Mouse (Mus musculus) cerebellum, adult 8-10 months (tissue): Measurements from ENCODE around the gene 2310079G19Rik.
A peak's percentile ranks its signal among the peaks of the same experiment; 100 is the strongest.

ENCODE experiments used
- DNase-seq: peaks from one replicate; pipeline ENCODE4 v3.0.0; 2022

2310079G19Rik gene

DNA sequence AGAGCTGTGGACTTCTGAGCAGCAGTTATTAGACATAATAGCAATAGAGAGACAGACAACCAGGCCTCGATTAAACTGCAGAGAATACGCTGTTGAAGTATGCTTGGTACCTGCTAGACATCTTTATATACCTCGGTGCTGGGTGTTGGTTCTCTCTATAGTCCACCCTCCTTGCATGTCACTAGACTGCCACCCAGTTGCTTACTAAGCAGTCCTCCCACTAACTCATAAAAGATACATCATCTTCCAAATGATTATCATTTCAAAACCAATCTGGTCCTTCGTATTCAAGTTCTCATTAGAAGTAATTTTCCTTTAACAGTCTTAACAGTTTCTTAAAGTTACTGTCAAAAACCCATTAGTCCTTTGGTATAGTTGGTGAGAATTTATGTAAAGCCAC, at the start of gene 2310079G19Rik:
2310079G19Rik (minus strand) TSS at position 101 of the 400 bp plus-strand sequence.
- DNase-seq: no peak

DNA sequence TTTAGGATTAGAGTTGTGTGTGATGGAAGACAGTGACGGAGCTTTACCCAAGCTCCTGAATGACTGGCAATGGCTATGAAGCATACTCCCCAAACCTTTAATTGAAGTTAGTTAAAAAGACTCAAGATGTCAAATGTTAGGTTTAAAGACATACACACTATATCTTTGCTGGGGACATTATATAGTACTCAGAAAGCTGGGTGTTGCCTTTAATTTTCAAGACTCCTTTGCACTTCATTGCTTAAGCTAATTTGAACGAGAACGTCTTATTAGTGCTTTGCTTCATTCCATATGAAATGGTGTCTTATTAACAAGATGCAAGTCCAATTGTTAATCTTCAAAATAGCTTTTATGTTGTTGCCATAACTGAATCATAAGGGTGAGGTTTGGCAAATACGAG, 44.1 kb upstream of the 2310079G19Rik start, which contains the start of gene Krtap27-1:
Krtap27-1 (minus strand) TSS at position 101 of the 400 bp plus-strand sequence.
- DNase-seq: no peak

DNA sequence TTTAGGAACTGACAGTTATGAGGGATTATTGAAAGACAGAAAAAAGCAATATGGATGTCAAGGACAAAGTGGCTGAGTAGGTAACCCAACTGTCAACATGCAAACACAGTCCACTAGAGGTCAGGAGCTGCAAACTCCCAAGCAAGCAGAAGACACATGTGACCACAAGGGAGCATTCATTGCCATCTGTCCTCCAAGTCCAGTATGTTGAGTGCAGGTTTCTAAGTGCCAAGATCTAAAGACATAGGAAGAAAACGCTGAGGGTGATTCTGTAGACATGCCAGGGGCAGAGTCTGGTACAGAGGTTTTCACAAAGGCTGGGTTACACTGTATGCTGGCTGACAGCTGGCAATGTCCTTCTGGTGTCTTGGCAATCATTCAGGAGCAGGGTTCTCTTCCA, 30.0 kb upstream of the 2310079G19Rik start:
- peak; percentile 1 for DNase-seq

DNA sequence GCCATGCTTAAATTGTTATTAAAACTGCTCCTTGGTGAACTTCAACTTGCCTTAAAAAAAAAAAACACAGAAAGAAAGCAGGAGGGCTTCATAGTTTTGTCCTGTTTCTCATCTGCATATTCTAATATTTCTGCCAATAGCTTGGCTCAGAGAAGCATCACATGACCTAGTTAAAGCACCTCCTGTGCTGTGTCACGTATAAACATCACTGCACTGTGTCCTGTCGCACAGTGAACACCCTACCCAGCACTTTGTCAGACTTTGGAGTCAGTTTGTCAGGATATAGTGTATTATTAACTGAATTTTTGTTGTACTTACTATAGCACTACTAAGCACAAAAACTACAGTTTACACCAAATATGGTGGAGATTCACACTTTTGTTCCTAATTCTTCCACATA, 24.5 kb upstream of the 2310079G19Rik start:
- no peak for DNase-seq

DNA sequence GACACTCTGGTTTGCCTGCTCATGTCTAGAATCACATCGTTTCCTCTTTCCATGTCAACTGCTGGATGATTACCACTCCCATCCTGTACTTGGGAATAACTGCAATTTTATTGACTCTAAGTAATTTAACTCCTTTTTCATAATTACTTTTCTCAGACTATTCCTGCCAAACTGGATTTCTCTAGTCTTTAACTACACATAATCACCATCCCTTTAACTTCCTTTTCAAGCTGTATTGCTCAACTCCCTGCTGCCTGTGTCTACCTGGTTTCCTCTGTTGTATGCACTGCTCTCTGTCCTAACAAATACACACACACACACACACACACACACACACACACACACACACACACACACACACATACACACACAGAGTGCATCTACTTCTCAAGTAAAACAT, 23.6 kb upstream of the 2310079G19Rik start:
- DNase-seq: no peak

DNA sequence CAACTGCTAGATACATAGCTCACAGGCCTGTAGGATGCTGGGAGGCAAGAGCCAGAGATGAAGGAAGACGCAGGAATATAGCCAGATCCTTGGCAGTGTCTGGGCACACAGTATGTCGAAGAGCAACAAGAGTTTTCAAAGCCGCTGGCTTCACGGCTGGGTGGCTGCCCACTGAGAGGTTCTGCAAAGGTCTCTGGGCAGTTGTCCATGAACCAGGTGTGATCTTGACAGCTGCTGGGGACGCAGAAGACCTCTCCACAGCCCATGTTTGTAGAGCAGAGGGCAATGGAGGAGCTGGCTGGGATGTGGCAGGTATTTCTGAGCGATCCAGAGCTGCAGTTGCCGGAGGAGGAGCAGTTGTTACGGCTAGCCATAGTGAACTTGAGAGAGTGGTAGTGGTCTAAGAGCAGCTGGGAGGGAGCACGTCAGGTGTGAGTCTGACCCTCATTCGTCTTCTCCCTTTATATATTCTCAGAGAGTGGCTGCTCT, 19.9 kb upstream of the 2310079G19Rik start, which contains the start of gene Krtap26-1:
Krtap26-1 (minus strand) TSS at position 439 of the 489 bp plus-strand sequence.
- no peak for DNase-seq

DNA sequence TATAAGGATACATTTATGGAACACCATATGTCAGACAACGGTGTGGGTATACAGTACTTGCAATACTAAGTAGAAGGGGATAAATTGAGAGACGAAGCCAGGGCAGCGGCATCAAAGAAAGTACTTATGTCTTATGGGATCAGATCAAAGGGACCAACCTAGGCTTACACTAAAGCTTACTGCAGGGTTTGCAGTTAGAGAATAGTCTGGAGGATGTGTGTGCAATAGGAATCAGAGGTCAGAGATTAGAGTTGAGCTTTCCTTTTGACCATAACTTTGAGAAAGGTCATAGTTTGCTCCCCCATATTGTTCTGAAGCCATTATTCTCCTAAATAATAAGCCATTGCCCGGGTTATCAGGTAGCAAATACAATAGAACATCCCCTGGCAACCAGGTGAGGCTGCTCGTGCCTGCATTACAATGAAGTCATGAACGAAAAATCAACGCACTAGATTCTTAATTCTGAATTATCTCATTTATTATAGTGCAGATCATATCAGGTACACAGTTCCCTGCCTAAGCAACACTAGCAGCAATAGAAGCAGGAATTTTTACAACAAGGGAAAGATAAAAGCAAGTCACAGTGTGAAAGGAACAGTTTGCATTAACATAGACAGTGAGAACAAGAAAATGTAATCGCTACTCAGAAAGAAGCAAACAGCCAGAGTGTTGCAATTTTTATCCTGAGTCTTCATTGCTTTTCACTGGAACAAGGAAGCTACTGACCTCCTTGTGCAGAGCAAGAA, 19.1 kb upstream of the 2310079G19Rik start:
- DNase-seq: no peak

DNA sequence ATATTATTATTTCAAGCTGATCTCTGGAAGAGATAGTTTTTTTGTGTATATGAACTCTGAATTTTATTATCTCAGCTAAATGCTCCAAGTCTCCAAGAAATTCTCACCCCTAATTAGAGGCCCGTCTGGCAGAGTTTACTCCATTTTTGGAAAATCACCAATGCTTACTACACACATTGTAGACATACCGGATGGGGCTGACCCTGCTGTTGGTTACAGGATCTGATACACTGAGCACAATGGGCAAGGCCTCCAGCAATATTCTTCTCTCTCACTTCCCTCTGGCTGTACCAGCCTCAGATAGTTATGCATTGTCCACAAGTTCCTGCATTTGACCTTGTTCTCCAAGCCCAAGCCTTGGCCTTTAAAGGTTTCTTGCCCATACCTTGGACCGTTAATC, 12.6 kb upstream of the 2310079G19Rik start:
- DNase-seq: no peak

DNA sequence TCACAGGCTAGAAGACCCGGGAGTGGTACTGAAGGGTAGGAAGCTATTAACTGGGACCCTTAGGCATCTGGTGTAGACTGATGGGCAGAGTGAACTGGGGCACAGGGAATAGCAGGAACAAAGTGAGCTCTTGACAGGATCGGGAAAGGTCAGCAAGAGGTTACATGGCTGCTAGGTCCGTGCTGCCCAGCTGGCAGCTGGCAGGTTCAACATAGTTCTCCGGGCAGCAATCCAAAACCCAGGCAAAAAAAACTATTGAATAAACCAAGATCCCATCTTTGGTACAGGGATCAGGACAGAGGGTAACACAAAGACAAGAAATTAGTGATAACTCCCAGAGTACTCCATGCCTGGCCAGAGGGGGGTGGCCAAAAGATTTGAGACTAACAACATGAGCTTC, 7.7 kb upstream of the 2310079G19Rik start:
- DNase-seq: no peak

DNA sequence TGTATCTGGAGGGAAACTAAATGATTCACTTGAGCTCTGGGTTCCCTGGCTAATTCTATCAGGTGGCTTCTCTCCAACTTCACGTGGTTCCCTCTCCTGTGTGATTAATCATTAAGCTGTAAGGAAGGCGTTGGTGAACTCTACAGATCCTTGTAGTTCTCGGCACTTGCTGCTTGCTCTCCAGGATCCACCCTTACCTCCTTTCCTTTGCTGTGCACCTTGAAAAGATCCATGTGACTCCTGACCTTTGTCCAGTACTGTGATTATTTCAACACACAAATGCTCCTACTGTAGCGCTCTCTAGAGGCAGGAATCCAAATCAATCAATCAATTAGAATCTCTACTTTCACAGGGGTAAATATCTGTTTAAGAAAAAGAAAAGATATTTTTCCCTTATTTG, 4.0 kb upstream of the 2310079G19Rik start:
- DNase-seq: no peak

DNA sequence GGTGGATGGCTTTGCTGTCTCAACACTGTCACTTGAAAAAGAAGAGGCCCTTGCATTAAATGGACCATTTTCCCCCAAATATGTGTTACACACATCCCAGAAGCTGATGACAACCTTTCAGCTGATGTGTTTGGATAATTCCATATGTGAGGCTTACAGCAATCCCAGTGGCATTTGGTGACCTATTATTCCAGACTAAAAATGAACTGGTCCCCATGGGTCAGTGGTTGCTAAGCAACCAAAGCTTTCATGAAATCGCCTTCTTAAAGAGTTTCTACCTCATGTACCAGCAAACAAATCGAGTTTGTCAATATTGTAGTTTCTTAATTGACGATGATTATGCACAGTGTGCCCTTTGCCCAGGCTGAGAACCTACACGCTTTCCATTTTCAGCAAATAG, 14.8 kb downstream of the 2310079G19Rik start:
- no peak for DNase-seq

DNA sequence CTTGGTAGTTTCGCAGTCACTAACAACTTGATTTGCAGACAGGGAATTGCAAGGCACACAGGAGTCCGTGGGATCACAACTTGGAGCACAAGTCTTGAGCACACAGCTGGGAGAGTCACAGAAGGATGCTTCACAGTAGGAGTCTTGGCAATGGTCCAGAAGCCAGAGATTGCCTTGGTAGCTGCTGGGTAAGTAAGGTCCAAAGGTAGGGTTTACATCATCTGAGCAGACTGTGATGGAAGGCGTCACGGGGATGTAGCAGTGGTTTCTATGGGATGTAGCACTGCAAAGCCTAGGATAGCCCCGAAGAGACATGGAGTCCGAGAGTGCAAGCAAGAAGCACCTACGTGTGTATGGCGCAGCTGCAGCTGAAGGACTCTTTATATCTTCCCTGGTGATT, 15.5 kb downstream of the 2310079G19Rik start, which contains the start of gene Krtap24-1:
Krtap24-1 (minus strand) TSS at position 358 of the 400 bp plus-strand sequence.
- DNase-seq: no peak

DNA sequence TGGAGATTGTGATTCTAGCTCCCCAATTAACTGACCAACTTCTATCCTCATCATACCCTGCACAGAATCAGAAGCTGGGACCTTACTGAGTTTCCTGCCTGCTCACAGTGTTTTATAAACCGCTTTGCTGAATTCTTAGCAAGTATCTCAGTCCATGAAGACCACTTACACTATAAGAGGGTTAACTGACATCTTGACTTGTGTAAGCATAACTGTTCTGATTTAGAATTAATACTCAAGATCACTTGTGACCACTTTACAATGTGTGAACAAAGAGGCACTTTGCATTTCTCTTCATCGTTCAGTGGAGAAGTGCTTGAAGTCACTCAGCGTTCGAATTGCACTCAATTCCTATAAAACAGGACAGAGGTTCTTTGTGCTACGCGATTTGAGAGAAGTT, 22.9 kb downstream of the 2310079G19Rik start:
- no peak for DNase-seq

DNA sequence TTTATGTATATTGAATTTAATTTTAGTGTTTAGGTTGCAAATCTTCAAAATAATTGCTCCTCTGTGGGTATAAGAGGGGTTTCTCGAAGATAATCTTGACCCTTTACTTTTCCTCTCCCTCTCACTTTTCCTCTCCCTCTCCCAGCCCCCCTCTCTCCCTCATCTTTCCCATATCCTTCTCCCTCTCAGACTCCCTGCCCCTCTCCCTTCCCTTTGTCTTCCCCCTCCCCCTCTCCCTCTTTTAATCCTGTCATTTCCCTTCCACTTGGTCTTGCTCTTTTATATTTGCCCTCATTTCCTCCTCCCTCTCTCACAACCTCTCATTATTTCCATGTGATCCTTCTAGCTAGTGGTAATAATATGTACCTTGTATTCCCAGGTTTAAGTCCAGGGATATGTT, 25.0 kb downstream of the 2310079G19Rik start:
- DNase-seq: no peak

DNA sequence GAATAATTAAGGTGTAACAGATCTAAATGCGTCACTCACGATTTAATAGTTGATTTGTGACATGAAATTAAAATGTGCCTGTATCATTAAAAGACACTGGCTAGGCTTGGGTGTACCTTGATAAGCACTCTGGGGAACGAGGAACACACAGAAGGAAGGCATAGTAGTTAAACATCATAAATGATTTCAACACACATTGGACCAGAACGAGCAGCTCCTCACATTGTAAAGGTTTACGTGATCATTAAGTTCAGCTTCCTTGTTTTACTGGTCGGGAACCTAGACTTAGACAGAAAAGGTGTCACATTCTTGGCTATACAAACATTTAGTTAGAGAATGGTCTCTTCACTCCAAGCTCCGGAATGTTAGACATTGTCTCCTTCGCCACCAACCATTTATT, 27.2 kb downstream of the 2310079G19Rik start:
- no peak for DNase-seq

DNA sequence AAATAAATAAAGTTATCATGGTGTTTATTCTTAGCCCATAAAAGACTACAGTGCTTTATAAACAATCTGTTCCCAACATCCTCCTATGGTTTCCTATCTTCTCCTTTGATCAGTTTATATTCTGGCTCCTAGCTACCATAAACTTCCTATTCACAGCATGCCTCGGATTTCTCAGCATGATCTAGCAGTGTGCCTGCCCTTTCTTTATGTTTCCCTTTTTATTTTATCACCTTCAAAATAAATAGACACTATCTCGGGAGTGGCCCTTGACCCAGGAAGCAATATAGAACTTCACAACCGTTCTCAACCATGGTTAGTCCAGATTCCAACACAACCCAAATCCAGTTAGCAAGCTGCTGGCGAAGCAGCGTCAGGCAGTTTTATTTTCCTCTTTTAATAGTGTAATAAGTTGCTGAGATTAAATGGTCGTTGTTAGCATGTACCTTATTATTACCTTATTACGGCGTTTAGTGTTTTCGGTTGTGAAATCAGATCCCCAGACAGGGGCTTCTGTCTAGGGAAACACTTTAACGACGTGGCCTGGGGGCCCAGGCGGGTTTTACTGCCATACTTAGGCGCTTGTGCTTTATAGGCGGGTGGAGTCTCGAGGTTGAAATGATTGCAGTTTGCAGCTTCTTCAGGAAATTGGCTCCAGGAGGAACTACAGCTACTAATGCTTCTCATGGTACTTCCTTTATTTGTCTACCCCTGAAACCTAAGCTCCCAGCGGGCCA, 27.8 kb downstream of the 2310079G19Rik start:
- no peak for DNase-seq

DNA sequence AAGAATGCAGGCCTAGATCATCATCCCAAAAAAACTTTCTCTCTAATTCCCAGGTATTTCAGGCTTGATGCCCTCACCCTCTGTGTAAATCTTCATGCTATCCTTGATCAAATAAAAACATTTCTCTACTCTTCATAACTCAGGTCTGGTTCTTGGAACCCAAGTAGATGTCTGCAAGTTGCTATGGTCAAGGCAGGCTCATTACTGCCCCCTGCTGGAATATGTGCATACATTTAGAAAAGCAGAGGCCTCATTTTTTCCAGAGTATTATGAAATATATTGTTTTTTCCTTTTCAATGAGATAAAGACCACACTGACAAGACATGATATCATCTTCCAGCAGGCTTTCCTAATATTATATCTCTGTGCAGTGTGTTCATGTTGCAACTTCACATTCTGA, 34.7 kb downstream of the 2310079G19Rik start:
- no peak for DNase-seq

DNA sequence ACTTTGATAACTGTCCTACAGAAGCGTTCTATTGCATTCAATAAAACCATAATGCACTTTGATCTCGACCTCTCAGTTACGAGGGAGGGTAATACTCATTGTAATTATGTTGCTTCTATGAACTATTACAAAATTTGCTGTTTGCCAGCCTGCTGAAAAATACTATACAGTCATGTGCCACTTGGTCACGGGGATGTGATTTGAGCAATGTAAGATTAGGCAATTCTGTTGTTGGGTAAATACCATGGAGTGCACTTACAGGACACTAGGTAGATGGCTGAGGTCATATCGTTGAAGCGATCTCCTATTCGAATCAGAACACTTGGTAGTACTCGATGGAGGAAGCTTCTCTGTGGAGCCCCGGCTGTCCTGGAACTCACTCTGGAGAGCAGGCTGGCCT, 44.1 kb downstream of the 2310079G19Rik start:
- DNase-seq: no peak
